27 mouse cellular contexts compared by ENCODE assay signal in genomic region chr7:88482628-88483027, GRCm38 (mm10). TPM values are rescaled to one million over a fixed set of nuclear protein-coding genes. Genes with fewer than 3 reads are reported as not detected.
DNase-seq lines count a peak whose midpoint lies in the region; ATAC-seq and TF ChIP-seq lines count a peak whose summit lies in the region.
"Had no signal": no experiment of that assay in that cellular context is flagged by ENCODE, and none has a peak within 500 bp of the region (broad histone marks: within the 10 kb centered on the region; RNA-seq: fewer than 3 reads in every experiment).

No protein-coding gene starts in this region.

- H3K36me3 ChIP-seq in liver, embryonic 13.5 days = no peaks in the 10 kb centered on the region
- H3K36me3 ChIP-seq in liver, embryonic 11.5 days (ENCODE audit: control insufficient read depth, insufficient read depth, low read length) = no peaks in the 10 kb centered on the region
- no peaks in the 10 kb centered on the region for H3K36me3 ChIP-seq in liver, postnatal 0 days (replicated peaks; ENCODE audit: insufficient read depth, low read length)
- H3K36me3 ChIP-seq: embryonic facial prominence, embryonic 13.5 days; heart, embryonic 13.5 days; limb, embryonic 13.5 days; neural tube, embryonic 13.5 days had no signal

- H3K9me3 ChIP-seq in liver, embryonic 13.5 days (replicated peaks) = no peaks in the 10 kb centered on the region
- no peaks in the 10 kb centered on the region for H3K9me3 ChIP-seq in liver, embryonic 11.5 days (ENCODE audit: control insufficient read depth, low read length)
- no peaks in the 10 kb centered on the region for H3K9me3 ChIP-seq in liver, postnatal 0 days (ENCODE audit: low read length)
- H3K9me3 ChIP-seq: embryonic facial prominence, embryonic 13.5 days; heart, embryonic 13.5 days; limb, embryonic 13.5 days; neural tube, embryonic 13.5 days had no signal

- TF ChIP-seq CTCF in liver, postnatal 0 days (IDR thresholded peaks at IDR 0.05; ENCODE audit: low read depth) = no peak

- no peak for TF ChIP-seq EP300 in liver, postnatal 0 days (IDR thresholded peaks at IDR 0.05; ENCODE audit: low read depth)

- no peaks in the 10 kb centered on the region for H3K27me3 ChIP-seq in liver, embryonic 13.5 days
- no peaks in the 10 kb centered on the region for H3K27me3 ChIP-seq in liver, embryonic 11.5 days (replicated peaks; ENCODE audit: control insufficient read depth, insufficient read depth, low read length)
- no peaks in the 10 kb centered on the region for H3K27me3 ChIP-seq in liver, postnatal 0 days (ENCODE audit: insufficient read depth, low read length)
- H3K27me3 ChIP-seq: embryonic facial prominence, embryonic 13.5 days; heart, embryonic 13.5 days; limb, embryonic 13.5 days; neural tube, embryonic 13.5 days had no signal

- intact Hi-C loops in gastrocnemius, postnatal 36 days (cut with DNase I) = no loop called here

- no peak overlapping the region for H3K9ac ChIP-seq in liver, embryonic 13.5 days
- no peak overlapping the region for H3K9ac ChIP-seq in liver, embryonic 11.5 days (ENCODE audit: low read depth, low read length)
- H3K9ac ChIP-seq in liver, postnatal 0 days (replicated peaks) = no peak overlapping the region; the same call in 1 of the 2 replicates
- H3K9ac ChIP-seq: embryonic facial prominence, embryonic 13.5 days; heart, embryonic 13.5 days; limb, embryonic 13.5 days; lung, embryonic 14.5 days; neural tube, embryonic 13.5 days had no signal

- H3K4me1 ChIP-seq in liver, embryonic 13.5 days (replicated peaks) = no peaks in the 10 kb centered on the region
- no peaks in the 10 kb centered on the region for H3K4me1 ChIP-seq in liver, embryonic 11.5 days (replicated peaks; ENCODE audit: control insufficient read depth, insufficient read depth, low read length)
- no peaks in the 10 kb centered on the region for H3K4me1 ChIP-seq in liver, postnatal 0 days (ENCODE audit: insufficient read depth)
- H3K4me1 ChIP-seq: embryonic facial prominence, embryonic 13.5 days; heart, embryonic 13.5 days; limb, embryonic 13.5 days; neural tube, embryonic 13.5 days had no signal

- H3K4me2 ChIP-seq in liver, embryonic 13.5 days = 0 out of 2 replicates have a peak overlapping the region, but pooled peaks have one; percentile 29
- H3K4me2 ChIP-seq in liver, embryonic 11.5 days = no peak overlapping the region
- H3K4me2 ChIP-seq in liver, postnatal 0 days (ENCODE audit: low read depth, low read length) = peak overlapping the region; percentile 49
- H3K4me2 ChIP-seq: embryonic facial prominence, embryonic 13.5 days; heart, embryonic 13.5 days; limb, embryonic 13.5 days; lung, embryonic 14.5 days; midbrain, embryonic 11.5 days; neural tube, embryonic 13.5 days had no signal

- WGBS in liver, embryonic 13.5 days (ENCODE audit: insufficient replicate concordance) = 41% methylated on average over 7 of the region's 7 CpGs
- WGBS in liver, embryonic 11.5 days = 71% methylated on average over 7 of the region's 7 CpGs
- WGBS in liver, postnatal 0 days (ENCODE audit: insufficient replicate concordance) = 46% methylated on average over 7 of the region's 7 CpGs

- no peak for DNase-seq in liver, embryonic 13.5 days
- no peak for DNase-seq in liver, embryonic 11.5 days (ENCODE audit: low spot score)
- DNase-seq in c-Kit-positive CD71-positive TER-119-negative erythroid progenitor cells, embryonic 14.5 days (ENCODE audit: low read depth) = peak; percentile 1
- DNase-seq in liver, postnatal 0 days = no peak
- no peak for DNase-seq in embryo, embryonic 9.5 days (ENCODE audit: extremely low spot score)
- DNase-seq in right cerebral cortex, postnatal 36 days (ENCODE audit: low spot score in 2 of 2) = no peak
- no peak for DNase-seq in gastrocnemius, postnatal 36 days
- DNase-seq: adrenal gland, postnatal 25 days; cerebellum, adult 9-10 months; cerebellum, postnatal 36 days; embryo, embryonic 11 days; gastrocnemius, adult 2 months; heart, postnatal 10 days; kidney, adult 2 months; kidney, postnatal 36 days; lung, embryonic 14.5 days; thymus, postnatal 14 days had no signal

- H3K27ac ChIP-seq in liver, embryonic 13.5 days = no peak overlapping the region
- no peak overlapping the region for H3K27ac ChIP-seq in liver, embryonic 11.5 days (ENCODE audit: low read depth, low read length)
- no peak overlapping the region for H3K27ac ChIP-seq in liver, postnatal 0 days (ENCODE audit: low read depth)
- H3K27ac ChIP-seq: embryonic facial prominence, embryonic 13.5 days; gastrocnemius, adult 2 months; heart, embryonic 13.5 days; layer of hippocampus, adult 2 months; limb, embryonic 13.5 days; neural tube, embryonic 13.5 days had no signal

- H3K4me3 ChIP-seq in liver, embryonic 13.5 days (replicated peaks) = no peak overlapping the region
- no peak overlapping the region for H3K4me3 ChIP-seq in liver, embryonic 11.5 days (ENCODE audit: low read depth, low read length)
- no peak overlapping the region for H3K4me3 ChIP-seq in liver, postnatal 0 days (ENCODE audit: low read depth, low read length)
- H3K4me3 ChIP-seq: embryonic facial prominence, embryonic 13.5 days; erythroblast, embryonic 14.5 days; gastrocnemius, adult 2 months; heart, embryonic 13.5 days; layer of hippocampus, adult 2 months; limb, embryonic 13.5 days; neural tube, embryonic 13.5 days had no signal

- ATAC-seq in liver, embryonic 13.5 days (ENCODE audit: low read depth) = no peak
- ATAC-seq in liver, embryonic 11.5 days (replicated peaks; ENCODE audit: low FRiP score) = no peak
- no peak for ATAC-seq in liver, postnatal 0 days
- peak; percentile 55 for ATAC-seq in megakaryocyte-erythroid progenitor cell, adult 5-6 weeks (replicated peaks; ENCODE audit: low FRiP score, low TSS enrichment, poor library complexity, severe bottlenecking)
- ATAC-seq: forebrain, embryonic 16.5 days; hindbrain, embryonic 16.5 days had no signal

RNA-seq across cellular contexts. Expression of gene Rab38, which starts 52.6 kb away (rescaled TPM):
- polyA plus RNA-seq in liver, embryonic 13.5 days (2015; fragmentation: Nextera tagmentation; extraction: Ambion mirVana) = 4.8 and 5.2 TPM in 2 replicates
- polyA plus RNA-seq in liver, embryonic 11.5 days (2014; fragmentation: Nextera tagmentation; extraction: Ambion mirVana) = 5.8 and 6.4 TPM in 2 replicates
- polyA plus RNA-seq in liver, postnatal 0 days (2015; fragmentation: Nextera tagmentation; extraction: Ambion mirVana) = 1.6 and 1.9 TPM in 2 replicates
- total RNA-seq in megakaryocyte-erythroid progenitor cell, adult 5-6 weeks (2014; fragmentation: Nextera tagmentation) = 20.5 and 41.4 TPM in 2 replicates
- 37.6 and 44.2 TPM in 2 replicates for total RNA-seq in megakaryocyte-erythroid progenitor cell, adult 5-6 weeks (2017)
- total RNA-seq in gastrocnemius, postnatal 36 days (2021) = under 1 TPM in 1 of 2 experiments, not detected in 1; 0.33 TPM
- total RNA-seq: gastrocnemius, adult 2 months had no signal
